Mouse (Mus musculus): ENCODE measurements around the gene Dlk2. TPM values are rescaled to one million over a fixed set of nuclear protein-coding genes. Genes with fewer than 3 reads are reported as not detected.

The Dlk2 gene
- total RNA-seq, 2 experiments from 2014 or later: 47.4 to 49.0 TPM

GRCm38 (mm10) chr17:46315813-46316212 is 18.6 kb downstream of the Dlk2 start:
- no peak for DNase-seq (ENCODE audit: low spot score in 2 of 2)

DNA sequence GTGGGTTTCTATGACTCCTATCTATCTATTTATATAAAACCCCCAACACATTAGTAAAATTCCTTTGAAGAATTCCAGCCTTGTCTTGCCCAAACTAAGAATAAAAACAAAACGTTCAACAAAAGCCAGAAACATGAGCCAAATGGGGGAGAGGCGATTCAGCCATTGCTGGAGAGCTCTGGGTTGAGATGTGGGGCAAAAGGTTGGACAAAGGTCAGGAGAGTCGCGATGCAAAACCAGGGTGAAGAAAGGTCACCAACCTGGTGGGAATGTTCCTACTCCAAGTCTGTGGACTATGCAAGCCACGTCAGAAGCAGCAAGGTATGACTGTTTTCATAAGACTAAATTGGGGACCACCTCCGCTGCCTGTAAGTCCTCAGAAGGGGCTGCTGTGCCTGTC is 23.3 kb downstream of the Dlk2 start:
- DNase-seq (ENCODE audit: low spot score in 2 of 2): no peak

DNA sequence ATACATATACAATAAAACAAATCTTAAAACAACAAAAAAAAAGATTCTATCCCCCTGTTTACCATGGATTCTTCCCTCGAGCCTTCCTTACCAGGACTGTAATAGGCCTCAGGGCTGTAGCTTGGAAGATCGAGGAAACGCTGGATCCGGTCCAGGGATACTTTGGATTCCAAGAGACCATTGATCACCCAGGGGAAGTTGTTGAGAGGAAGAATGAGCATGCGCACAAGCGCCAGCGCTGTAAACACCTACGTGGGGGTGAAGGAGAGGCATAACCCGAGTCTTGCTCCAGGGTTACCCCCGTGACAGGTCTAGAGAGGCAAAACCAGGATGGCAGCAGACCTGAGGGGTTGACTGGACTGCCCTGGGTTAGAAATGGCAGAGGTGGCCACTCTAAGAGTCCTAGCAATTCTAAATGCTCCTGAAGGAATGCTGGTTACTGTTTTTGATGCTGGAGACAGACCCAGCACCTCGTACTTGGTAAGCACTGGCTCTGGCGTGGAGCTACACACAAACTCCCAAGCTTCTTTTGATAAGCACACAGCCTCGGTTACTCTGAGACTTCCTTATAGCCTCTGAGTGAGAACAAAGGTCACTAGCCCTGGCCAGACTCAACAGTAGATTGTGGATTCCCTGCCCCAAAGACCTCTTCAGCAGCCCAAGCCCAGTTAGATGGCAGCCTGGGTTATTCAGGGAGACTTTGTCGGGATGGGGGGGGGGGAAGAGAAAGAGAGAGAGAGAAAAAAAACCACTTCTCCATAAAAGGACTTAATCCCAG is 25.0 kb downstream of the Dlk2 start:
- DNase-seq (ENCODE audit: low spot score in 2 of 2): no peak

- DNase-seq (ENCODE audit: low spot score in 2 of 2): no peak
Measured at GRCm38 (mm10) chr17:46327413-46327905, 30.2 kb downstream of the Dlk2 start.

- DNase-seq (ENCODE audit: low spot score in 2 of 2): peak; percentile 94 to 96
Measured at GRCm38 (mm10) chr17:46327906-46328534, 30.8 kb downstream of the Dlk2 start, which contains the start of gene Abcc10. Gene Abcc10, minus strand, starts transcription at chr17:46328352.

GRCm38 (mm10) chr17:46328723-46329122 is 31.5 kb downstream of the Dlk2 start:
- no peak for DNase-seq (ENCODE audit: low spot score in 2 of 2)

DNA sequence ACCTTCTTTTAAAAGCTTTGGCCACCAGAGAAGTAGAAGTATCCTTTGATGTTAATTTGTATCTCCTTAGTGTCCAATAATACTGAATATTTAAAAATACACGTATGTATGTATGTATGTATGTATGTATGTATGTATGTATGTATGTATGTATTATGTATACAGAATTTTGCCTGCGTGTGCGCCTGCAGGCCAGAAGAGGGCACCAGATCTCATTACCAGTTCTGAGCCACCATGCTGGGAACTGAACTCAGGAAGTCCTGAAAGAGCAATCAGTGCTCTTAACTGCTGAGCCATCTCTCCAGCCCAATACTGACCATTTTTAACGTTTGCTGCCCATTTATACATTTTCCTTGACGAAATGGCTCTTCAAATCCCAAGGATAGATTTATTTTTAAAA is 39.3 kb downstream of the Dlk2 start:
- DNase-seq (ENCODE audit: low spot score in 2 of 2): no peak

DNA sequence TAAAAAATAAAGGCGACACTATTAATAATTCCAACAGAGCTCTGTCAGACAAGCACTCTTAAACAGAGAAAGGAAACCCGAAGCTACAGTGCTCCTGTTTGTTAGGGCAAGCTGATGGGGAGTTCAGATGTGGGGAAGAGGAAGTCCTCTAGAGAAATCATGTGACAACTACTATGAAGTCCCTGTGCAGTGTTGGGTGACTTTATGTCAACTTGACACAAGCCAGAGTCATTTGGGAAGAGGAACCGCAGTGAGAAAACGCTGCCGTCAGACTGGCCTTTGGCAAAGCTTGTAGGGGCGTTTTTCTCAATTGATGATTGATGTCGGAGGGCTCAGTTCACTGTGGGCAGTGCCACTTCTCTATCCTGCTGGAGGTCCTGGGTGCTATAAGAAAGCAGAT is 44.0 kb downstream of the Dlk2 start:
- no peak for DNase-seq (ENCODE audit: low spot score in 2 of 2)

GRCm38 (mm10) chr17:46351026-46351700 is 53.9 kb downstream of the Dlk2 start:
- no peak for DNase-seq (ENCODE audit: low spot score in 2 of 2)

Other genes starting within 250 kb of the Dlk2 start
- gene Mrps18a, start 186.4 kb upstream of the Dlk2 start, total RNA-seq (2021): 10 to 100 TPM; 86.4 to 93.2 TPM
- gene Rsph9, start 153.2 kb upstream of the Dlk2 start, total RNA-seq (2021): 10 to 100 TPM; 26.2 to 28.5 TPM
- gene Mad2l1bp, start 143.9 kb upstream of the Dlk2 start, total RNA-seq (2021): 10 to 100 TPM; 10.5 to 11.2 TPM
- 100 to 1,000 TPM; 104 to 110 TPM for gene Gtpbp2, start 136.4 kb upstream of the Dlk2 start, total RNA-seq (2021)
- gene Polh, start 94.8 kb upstream of the Dlk2 start, total RNA-seq (2021): 1 to 10 TPM; 4.7 to 5.9 TPM
- gene Xpo5, start 94.6 kb upstream of the Dlk2 start, total RNA-seq (2021): 10 to 100 TPM; 46.6 to 47.2 TPM
- 10 to 100 TPM; 36.0 to 38.5 TPM for gene Polr1c, start 49.4 kb upstream of the Dlk2 start, total RNA-seq (2021)
- gene Yipf3, start 49.3 kb upstream of the Dlk2 start, total RNA-seq (2021): 10 to 100 TPM; 85.0 to 99.1 TPM
- gene Lrrc73, start 43.9 kb upstream of the Dlk2 start, total RNA-seq (2021): 10 to 100 TPM; 62.4 to 68.0 TPM
- gene Tjap1, start 14.4 kb upstream of the Dlk2 start, total RNA-seq (2021): 10 to 100 TPM; 44.1 to 47.2 TPM
- 1 to 10 TPM; 7.7 to 8.6 TPM for gene Abcc10, start 30.9 kb downstream of the Dlk2 start, total RNA-seq (2021)
- gene Zfp318, start 86.3 kb downstream of the Dlk2 start, total RNA-seq (2021): 10 to 100 TPM; 46.3 to 53.0 TPM
- 1 to 10 TPM; 4.7 to 4.8 TPM for gene Crip3, start 131.5 kb downstream of the Dlk2 start, total RNA-seq (2021)
- gene Slc22a7, start 141.0 kb downstream of the Dlk2 start, total RNA-seq (2021): under 1 TPM in 1 of 2 experiments, not detected in 1; 0.43 TPM
- gene Ttbk1, start 190.3 kb downstream of the Dlk2 start, total RNA-seq (2021): 100 to 1,000 TPM; 117 to 120 TPM
- 1 to 10 TPM; 5.1 to 5.9 TPM for gene Dnph1, start 199.3 kb downstream of the Dlk2 start, total RNA-seq (2021)
- gene Cul9, start 249.0 kb downstream of the Dlk2 start, total RNA-seq (2021): 10 to 100 TPM; 61.8 to 66.4 TPM

Measured in layer of hippocampus, adult 18-20 months (tissue).